In the genomic region with DNA sequence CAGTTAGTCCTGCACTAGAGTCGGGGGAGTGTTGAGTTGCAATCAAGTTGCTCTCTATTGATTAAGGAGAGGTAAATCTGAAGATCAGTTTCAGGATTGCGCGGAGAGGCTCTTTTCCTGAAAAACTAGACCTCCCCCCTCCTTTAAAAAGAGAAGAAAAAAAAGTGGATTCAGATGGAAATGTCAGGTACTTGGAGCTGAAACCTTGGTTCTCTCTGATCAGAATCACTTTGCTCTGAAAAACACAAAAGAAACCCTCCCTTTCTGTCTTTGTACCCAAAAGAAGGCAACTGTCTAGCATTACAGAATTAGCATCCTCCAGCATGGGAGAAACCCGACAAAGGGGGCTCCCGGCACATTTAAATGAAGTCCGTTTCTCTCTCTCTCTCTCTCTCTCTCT, we compare ENCODE assay signal across 18 mouse cellular contexts.
"Had no signal": no experiment of that assay in that cellular context is flagged by ENCODE, and none has a peak within 500 bp of the region (broad histone marks: within the 10 kb centered on the region; RNA-seq: fewer than 3 reads in every experiment).

Tecta (minus strand) TSS at position 101 of the 400 bp plus-strand sequence.

- H3K9ac ChIP-seq: liver, embryonic 12.5 days; liver, embryonic 14.5 days; lung, embryonic 14.5 days; midbrain, embryonic 12.5 days; neural tube, embryonic 13.5 days; neural tube, embryonic 15.5 days had no signal

- H3K4me2 ChIP-seq: liver, embryonic 12.5 days; lung, embryonic 14.5 days; midbrain, embryonic 12.5 days; neural tube, embryonic 13.5 days; neural tube, embryonic 15.5 days had no signal

- H3K4me1 ChIP-seq: liver, embryonic 12.5 days had no signal

- DNase-seq: lung, adult 18-20 months; lung, embryonic 14.5 days; lung, postnatal 10 days; lung, postnatal 4 days; retina, postnatal 1 day; right cerebral cortex, adult 18-20 months; right cerebral cortex, postnatal 25 days; right cerebral cortex, postnatal 4 days; spleen, adult 18-20 months; thymus, adult 18-20 months; thymus, postnatal 25 days; thymus, postnatal 4 days had no signal

- ATAC-seq: liver, embryonic 12.5 days had no signal

- H3K27ac ChIP-seq: liver, embryonic 12.5 days; liver, embryonic 14.5 days; midbrain, embryonic 12.5 days; neural tube, embryonic 13.5 days; neural tube, embryonic 15.5 days had no signal

- H3K9me3 ChIP-seq: liver, embryonic 12.5 days; midbrain, embryonic 12.5 days; neural tube, embryonic 13.5 days; neural tube, embryonic 15.5 days had no signal

- H3K36me3 ChIP-seq: liver, embryonic 12.5 days; midbrain, embryonic 12.5 days; neural tube, embryonic 13.5 days; neural tube, embryonic 15.5 days had no signal

- H3K4me3 ChIP-seq: liver, embryonic 12.5 days; midbrain, embryonic 12.5 days; myocyte; neural tube, embryonic 13.5 days; neural tube, embryonic 15.5 days had no signal

- H3K27me3 ChIP-seq: neural tube, embryonic 15.5 days had no signal
